In genomic region chr4:70409994-70410721, GRCm38 (mm10) we compare ENCODE assay signal across 8 mouse cellular contexts. TPM values are rescaled to one million over a fixed set of nuclear protein-coding genes. Genes with fewer than 3 reads are reported as not detected.
A peak's percentile ranks its signal among the peaks of the same experiment; 100 is the strongest.
DNase-seq lines count a peak whose midpoint lies in the region; ATAC-seq and TF ChIP-seq lines count a peak whose summit lies in the region.

Cdk5rap2 (minus strand) TSS chr4:70410443.

- no peaks in the 10 kb centered on the region; a peak in 1 of 4 replicates for H3K27me3 ChIP-seq in MEL (ENCODE audit: control insufficient read depth in 1 of 2, insufficient read depth in 2 of 2, low read length in 2 of 2)
- H3K27me3 ChIP-seq in cerebellum, adult 2 months (ENCODE audit: control insufficient read depth, insufficient read depth, low read length), result no peaks in the 10 kb centered on the region
- no peaks in the 10 kb centered on the region for H3K27me3 ChIP-seq in forebrain, postnatal 0 days (ENCODE audit: insufficient read depth, low read length)
- no peaks in the 10 kb centered on the region for H3K27me3 ChIP-seq in lung, embryonic 15.5 days

- H3K9me3 ChIP-seq in MEL (replicated peaks; ENCODE audit: insufficient read depth, low read length), result no peaks in the 10 kb centered on the region
- H3K9me3 ChIP-seq in forebrain, postnatal 0 days (ENCODE audit: low read length), result no peaks in the 10 kb centered on the region
- no peaks in the 10 kb centered on the region for H3K9me3 ChIP-seq in lung, embryonic 15.5 days

- ATAC-seq in forebrain, postnatal 0 days, result peak; percentile 99
- ATAC-seq in lung, embryonic 15.5 days (ENCODE audit: borderline replicate concordance, extremely low read depth, low FRiP score, low TSS enrichment), result peak; percentile 99

- peaks cover 8% of the 10 kb centered on the region for H3K79me2 ChIP-seq in MEL (ENCODE audit: control insufficient read depth, insufficient read depth, low read length, poor library complexity)

- peak; percentile 98 for DNase-seq in MEL (ENCODE audit: low read depth, low spot score)
- peak; percentile 95 to 97 for DNase-seq in cerebellum, adult 2 months
- peak; percentile 98 for DNase-seq in forebrain, postnatal 0 days
- DNase-seq in heart, postnatal 4 days, result peak; percentile 97
- peak; percentile 96 to 97 for DNase-seq in layer of hippocampus, adult 8-10 months (ENCODE audit: low spot score in 2 of 2)
- DNase-seq in ovary, adult 18-20 months (ENCODE audit: low spot score), result peak; percentile 97
- peak; percentile 97 for DNase-seq in thymus, postnatal 0 days (ENCODE audit: low spot score)

- peak in 1 of 2 experiments; percentile 51; a peak in 2 of 4 replicates for TF ChIP-seq EP300 in MEL (IDR thresholded peaks at IDR 0.05; ENCODE audit: low read depth in 1 of 2, low read length in 2 of 2)

- peak within 1 kb of the TSS; percentile 83 for H3K9ac ChIP-seq in MEL (ENCODE audit: control insufficient read depth, low read depth, low read length, poor library complexity, severe bottlenecking)
- peak within 1 kb of the TSS; percentile 76 for H3K9ac ChIP-seq in forebrain, postnatal 0 days
- H3K9ac ChIP-seq in lung, embryonic 15.5 days, result peak within 1 kb of the TSS; percentile 93

- H3K4me3 ChIP-seq in MEL (ENCODE audit: control insufficient read depth in 1 of 2, insufficient read depth in 1 of 2, low read depth in 2 of 2, low read length in 2 of 2), result peak within 1 kb of the TSS; percentile 67 to 99
- H3K4me3 ChIP-seq in cerebellum, adult 2 months (replicated peaks; ENCODE audit: insufficient read depth, low read depth, low read length), result peak within 1 kb of the TSS; percentile 75
- peak within 1 kb of the TSS; percentile 89 for H3K4me3 ChIP-seq in forebrain, postnatal 0 days (ENCODE audit: low read depth, low read length)
- peak within 1 kb of the TSS; percentile 92 for H3K4me3 ChIP-seq in lung, embryonic 15.5 days

- TF ChIP-seq POLR2A in MEL (IDR thresholded peaks at IDR 0.05; ENCODE audit: control insufficient read depth in 1 of 2, insufficient read depth in 1 of 2, low read depth in 1 of 2, low read length in 2 of 2, poor library complexity in 1 of 2), result peak; percentile 54 to 85
- TF ChIP-seq POLR2A in cerebellum, adult 2 months (IDR thresholded peaks at IDR 0.05; ENCODE audit: borderline replicate concordance, insufficient read depth, low read length), result 0 out of 2 replicates have a peak, but pooled peaks have one; percentile 22

- TF ChIP-seq RAD21 in MEL (IDR thresholded peaks at IDR 0.05; ENCODE audit: low read depth, low read length), result no peak

- no peak for TF ChIP-seq CTCF in MEL (IDR thresholded peaks at IDR 0.05 in 2 of 3, conservative IDR thresholded peaks at IDR 0.05 in 1 of 3; ENCODE audit: control insufficient read depth in 1 of 3, insufficient read depth in 1 of 3, low read depth in 2 of 3, low read length in 3 of 3, poor library complexity in 1 of 3, severe bottlenecking in 1 of 3)
- no peak for TF ChIP-seq CTCF in cerebellum, adult 2 months (IDR thresholded peaks at IDR 0.05; ENCODE audit: borderline replicate concordance, insufficient read depth, low read depth, low read length)
- no peak for TF ChIP-seq CTCF in forebrain, postnatal 0 days (IDR thresholded peaks at IDR 0.05; ENCODE audit: low read depth)

- under 1% methylated on average over 55 of the region's 55 CpGs for WGBS in cerebellum, adult 2 months
- under 1% methylated on average over 55 of the region's 55 CpGs for WGBS in forebrain, postnatal 0 days
- under 1% methylated on average over 51 of the region's 55 CpGs for WGBS in lung, embryonic 15.5 days

- H3K4me2 ChIP-seq in forebrain, postnatal 0 days (ENCODE audit: low read depth), result peak within 1 kb of the TSS; percentile 74
- H3K4me2 ChIP-seq in lung, embryonic 15.5 days, result peak within 1 kb of the TSS; percentile 57

- no peaks in the 10 kb centered on the region for H3K4me1 ChIP-seq in MEL (ENCODE audit: control insufficient read depth in 1 of 2, insufficient read depth in 2 of 2, low read length in 2 of 2)
- peaks cover 3% of the 10 kb centered on the region; the same call in 1 of the 2 replicates for H3K4me1 ChIP-seq in cerebellum, adult 2 months (ENCODE audit: control insufficient read depth, insufficient read depth, low read length)
- H3K4me1 ChIP-seq in forebrain, postnatal 0 days (ENCODE audit: insufficient read depth), result peaks cover 8% of the 10 kb centered on the region; the same call in 1 of the 2 replicates
- H3K4me1 ChIP-seq in lung, embryonic 15.5 days, result peaks cover 21% of the 10 kb centered on the region

- peaks cover 0 to 7% of the 10 kb centered on the region in 2 experiments; a peak in 2 of 4 replicates for H3K36me3 ChIP-seq in MEL (ENCODE audit: control insufficient read depth in 1 of 2, insufficient read depth in 2 of 2, low read length in 2 of 2)
- no peaks in the 10 kb centered on the region for H3K36me3 ChIP-seq in forebrain, postnatal 0 days (ENCODE audit: insufficient read depth)
- no peaks in the 10 kb centered on the region for H3K36me3 ChIP-seq in lung, embryonic 15.5 days

- peak within 1 kb of the TSS; percentile 82 for H3K27ac ChIP-seq in MEL (ENCODE audit: control insufficient read depth, low read depth, low read length)
- H3K27ac ChIP-seq in cerebellum, adult 2 months (ENCODE audit: insufficient read depth, low read length), result no peak within 1 kb of the TSS; the same call in 1 of the 2 replicates
- peak within 1 kb of the TSS; percentile 58 for H3K27ac ChIP-seq in forebrain, postnatal 0 days (ENCODE audit: low read depth, low read length)
- H3K27ac ChIP-seq in lung, embryonic 15.5 days, result peak within 1 kb of the TSS; percentile 77

TF ChIP-seq in MEL, 35 proteins besides CTCF, POLR2A, EP300 and RAD21 (continues in another document):
- TF ChIP-seq SMC3 (IDR thresholded peaks at IDR 0.05; ENCODE audit: low read depth, low read length), result no peak
- TF ChIP-seq TBP (IDR thresholded peaks at IDR 0.05; ENCODE audit: low read depth, low read length), result peak; percentile 69
- TF ChIP-seq E2F4 (IDR thresholded peaks at IDR 0.05; ENCODE audit: borderline replicate concordance, low read depth, low read length), result peak; percentile 70; the same call in 1 of the 2 replicates
- peak; percentile 94 for TF ChIP-seq RCOR1 (IDR thresholded peaks at IDR 0.05; ENCODE audit: low read depth, low read length)
- TF ChIP-seq USF2 (IDR thresholded peaks at IDR 0.05; ENCODE audit: borderline replicate concordance in 1 of 2, insufficient read depth in 1 of 2, low read depth in 1 of 2, low read length in 2 of 2), result no peak
- no peak for TF ChIP-seq BHLHE40 (IDR thresholded peaks at IDR 0.05; ENCODE audit: borderline replicate concordance, low read depth, low read length)
- TF ChIP-seq ZKSCAN1 (IDR thresholded peaks at IDR 0.05; ENCODE audit: low read depth, low read length), result no peak
- no peak for TF ChIP-seq ZNF384 (IDR thresholded peaks at IDR 0.05; ENCODE audit: low read depth, low read length)
- TF ChIP-seq GATA1 (IDR thresholded peaks at IDR 0.05; ENCODE audit: low read depth, low read length), result no peak
- no peak for TF ChIP-seq POLR2AphosphoS5 (IDR thresholded peaks at IDR 0.05; ENCODE audit: borderline replicate concordance, low read depth, low read length)
- no peak for TF ChIP-seq MYC (IDR thresholded peaks at IDR 0.05; ENCODE audit: low read depth, low read length)
- no peak for TF ChIP-seq TAL1 (IDR thresholded peaks at IDR 0.05; ENCODE audit: low read length)
- TF ChIP-seq MXI1 (IDR thresholded peaks at IDR 0.05; ENCODE audit: low read depth, low read length), result peak; percentile 16; the same call in 1 of the 2 replicates
- TF ChIP-seq ETS1 (IDR thresholded peaks at IDR 0.05; ENCODE audit: low read depth, low read length), result no peak
- no peak; the same call in 1 of the 2 replicates for TF ChIP-seq CHD1 (IDR thresholded peaks at IDR 0.05; ENCODE audit: low read depth, low read length)
- TF ChIP-seq MYB (IDR thresholded peaks at IDR 0.05; ENCODE audit: low read depth, low read length), result no peak; the same call in 1 of the 2 replicates
- peak; percentile 52 for TF ChIP-seq MAX (IDR thresholded peaks at IDR 0.05; ENCODE audit: low read length)
- TF ChIP-seq USF1 (IDR thresholded peaks at IDR 0.05; ENCODE audit: low read depth, low read length), result peak; percentile 61
- TF ChIP-seq POLR2AphosphoS2 (IDR thresholded peaks at IDR 0.05; ENCODE audit: low read length), result no peak
- peak; percentile 76 for TF ChIP-seq ELF1 (IDR thresholded peaks at IDR 0.05; ENCODE audit: low read depth, low read length)
- TF ChIP-seq KAT2A (conservative IDR thresholded peaks at IDR 0.05; ENCODE audit: low read depth, low read length), result peak; percentile 96
- TF ChIP-seq ZMIZ1 (IDR thresholded peaks at IDR 0.05; ENCODE audit: low read depth, low read length), result no peak
- no peak; the same call in 1 of the 2 replicates for TF ChIP-seq MAZ (IDR thresholded peaks at IDR 0.05; ENCODE audit: low read depth, low read length)
- peak; percentile 42; the same call in 1 of the 2 replicates for TF ChIP-seq TCF12 (IDR thresholded peaks at IDR 0.05; ENCODE audit: low read depth, low read length)
- TF ChIP-seq NELFE (IDR thresholded peaks at IDR 0.05; ENCODE audit: low read depth, low read length), result peak; percentile 44
- no peak for TF ChIP-seq JUND (IDR thresholded peaks at IDR 0.05; ENCODE audit: low read depth, low read length)
- TF ChIP-seq HCFC1 (IDR thresholded peaks at IDR 0.05; ENCODE audit: low read depth, low read length), result peak; percentile 98
- TF ChIP-seq GABPA (IDR thresholded peaks at IDR 0.05; ENCODE audit: low read depth, low read length), result no peak
- TF ChIP-seq NRF1 (IDR thresholded peaks at IDR 0.05; ENCODE audit: insufficient read depth, low read depth, low read length, poor library complexity, severe bottlenecking), result peak; percentile 76
- 0 out of 2 replicates have a peak, but pooled peaks have one; percentile 55 for TF ChIP-seq UBTF (IDR thresholded peaks at IDR 0.05; ENCODE audit: borderline replicate concordance, insufficient read depth, low read depth, low read length)
- TF ChIP-seq SIN3A (IDR thresholded peaks at IDR 0.05; ENCODE audit: low read length), result no peak

RNA-seq across cellular contexts. Expression of gene Cdk5rap2, which starts in this region (rescaled TPM):
- 9.1 and 10.5 TPM in 2 replicates for total RNA-seq in MEL (2012; rRNA removed)
- 10 to 100 TPM in 1 of 2 experiments, not detected in 1; 15.4 TPM for polyA plus RNA-seq in MEL (2012; ENCODE audit: insufficient read depth in 1 of 2, insufficient read length in 2 of 2, low read depth in 1 of 2, low replicate concordance in 2 of 2, missing spikeins in 1 of 2)
- polyA plus RNA-seq in cerebellum, adult 2 months (2012; rRNA removed), result 18.3 and 20.4 TPM in 2 replicates
- total RNA-seq in forebrain, postnatal 0 days (2014; rRNA removed), result 9.5 and 16.7 TPM in 2 replicates
- polyA plus RNA-seq in forebrain, postnatal 0 days (2015; fragmentation: Nextera tagmentation; extraction: Ambion mirVana), result 5.6 and 6.1 TPM in 2 replicates
- total RNA-seq in heart, postnatal 4 days (2021), result 10 to 100 TPM; 14.3 to 17.1 TPM
- total RNA-seq in layer of hippocampus, adult 8-10 months (2022), result 10 to 100 TPM; 11.7 to 15.8 (median 12.5) TPM
- 18.8 and 19.5 TPM in 2 replicates for polyA plus RNA-seq in lung, embryonic 15.5 days (2015; fragmentation: Nextera tagmentation; extraction: Ambion mirVana)
- polyA plus RNA-seq in thymus, postnatal 0 days (2015; fragmentation: Nextera tagmentation; extraction: Ambion mirVana), result 12.4 and 17.0 TPM in 2 replicates
